Mouse (Mus musculus): ENCODE measurements around the gene Ccdc74a. TPM values are rescaled to one million over a fixed set of nuclear protein-coding genes. Genes with fewer than 3 reads are reported as not detected.

The Ccdc74a gene
- polyA plus RNA-seq, 1 experiment from 2014 or later: 5.6 TPM

DNA sequence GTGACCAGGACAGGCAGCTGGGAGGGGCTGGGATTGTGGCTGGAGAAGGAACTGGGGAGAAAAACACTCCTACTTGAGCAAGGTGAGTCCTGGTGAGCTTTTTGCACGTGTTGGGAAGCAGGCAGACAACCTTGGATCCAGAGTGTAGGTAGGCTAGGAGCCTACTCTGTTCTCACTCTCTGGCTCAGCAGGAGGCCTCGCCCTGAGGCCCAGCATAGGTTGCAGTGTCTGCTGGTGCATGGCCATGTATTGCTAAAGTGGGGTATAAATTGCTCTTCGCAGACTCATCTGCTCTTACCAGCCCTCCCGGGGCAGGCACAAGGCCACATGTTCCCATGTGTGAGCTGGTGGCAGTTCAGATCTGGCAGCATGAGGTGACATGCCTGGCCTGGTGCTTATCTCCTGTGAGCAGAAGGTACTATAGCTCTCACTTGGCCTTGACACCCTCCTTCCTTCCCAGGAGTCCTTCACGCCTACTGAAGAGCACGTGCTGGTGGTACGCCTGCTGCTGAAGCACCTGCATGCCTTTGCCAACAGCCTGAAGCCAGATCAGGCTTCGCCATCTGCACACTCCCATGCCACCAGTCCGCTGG lies 8.1 kb upstream of the Ccdc74a start:
- H3K27me3 ChIP-seq (ENCODE audit: control insufficient read depth, insufficient read depth, low read length): no peaks in the 10 kb centered on the region
- no peak overlapping the region for H3K27ac ChIP-seq (ENCODE audit: low read length)
- no peaks in the 10 kb centered on the region for H3K4me1 ChIP-seq (ENCODE audit: control insufficient read depth, insufficient read depth, low read length)
- ATAC-seq (ENCODE audit: insufficient number of reproducible peaks, insufficient read depth, low FRiP score, low read depth): peak; percentile 73; the same call in 1 of the 2 replicates
- no peak overlapping the region for H3K4me2 ChIP-seq (replicated peaks; ENCODE audit: low read depth, low read length)
- H3K4me3 ChIP-seq (ENCODE audit: low read depth, low read length): no peak overlapping the region
- peaks cover 64% of the 10 kb centered on the region for H3K36me3 ChIP-seq (ENCODE audit: control insufficient read depth, insufficient read depth, low read length)
- H3K9me3 ChIP-seq (ENCODE audit: control insufficient read depth, low read depth, low read length): no peaks in the 10 kb centered on the region
- no peak overlapping the region for H3K9ac ChIP-seq (replicated peaks; ENCODE audit: low read depth, low read length)
- WGBS: 87% methylated on average over 9 of the region's 9 CpGs

DNA sequence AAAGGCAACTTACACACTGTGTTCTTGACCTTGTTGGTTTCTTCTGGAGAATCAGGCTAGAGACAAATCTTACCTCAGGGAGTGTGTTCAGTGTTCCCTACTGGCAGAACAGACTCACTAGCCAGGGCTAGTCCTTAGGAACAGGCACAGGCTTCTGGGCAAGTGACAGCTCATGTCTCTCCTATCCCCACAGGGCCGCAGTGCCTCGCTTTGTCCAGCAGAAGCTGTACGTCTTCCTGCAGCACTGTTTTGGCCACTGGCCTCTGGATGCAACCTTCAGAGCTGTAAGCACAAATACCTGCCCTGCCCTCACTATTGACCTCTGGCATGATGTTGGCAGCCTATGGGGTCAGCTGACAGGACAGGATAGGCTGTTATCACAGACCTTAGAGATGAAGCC lies 7.2 kb upstream of the Ccdc74a start:
- Histone ChIP-seq H3K4me3 (ENCODE audit: low read depth, low read length) (no peak overlapping the region), H3K4me2 (replicated peaks; ENCODE audit: low read depth, low read length) (no peak overlapping the region), H3K9ac (replicated peaks; ENCODE audit: low read depth, low read length) (no peak overlapping the region), H3K27ac (ENCODE audit: low read length) (no peak overlapping the region), H3K36me3 (ENCODE audit: control insufficient read depth, insufficient read depth, low read length) (peaks cover 55% of the 10 kb centered on the region), H3K9me3 (ENCODE audit: control insufficient read depth, low read depth, low read length) (no peaks in the 10 kb centered on the region), H3K4me1 (ENCODE audit: control insufficient read depth, insufficient read depth, low read length) (no peaks in the 10 kb centered on the region), H3K27me3 (ENCODE audit: control insufficient read depth, insufficient read depth, low read length) (no peaks in the 10 kb centered on the region)
- 94% methylated on average over 3 of the region's 3 CpGs for WGBS
- no peak for ATAC-seq (ENCODE audit: insufficient number of reproducible peaks, insufficient read depth, low FRiP score, low read depth)

DNA sequence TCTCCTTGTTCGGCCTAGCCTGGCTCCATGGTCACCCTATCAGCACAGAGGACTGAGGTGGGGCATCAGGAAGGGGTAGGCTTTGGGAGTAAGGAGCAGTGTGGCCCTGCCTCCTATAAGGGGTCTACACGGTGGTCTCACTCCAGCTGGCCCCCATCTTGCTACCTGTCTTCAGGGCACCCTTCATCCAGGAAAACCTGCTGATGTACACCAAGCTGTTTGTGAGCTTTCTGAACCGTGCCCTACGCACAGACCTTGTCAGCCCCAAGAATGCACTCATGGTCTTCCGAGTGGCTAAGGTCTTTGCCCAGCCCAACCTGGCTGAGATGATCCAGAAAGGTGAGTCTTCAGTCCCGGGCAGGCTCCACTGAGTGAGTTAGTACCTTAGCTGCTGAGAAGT lies 6.3 kb upstream of the Ccdc74a start:
- no peak overlapping the region for H3K9ac ChIP-seq (replicated peaks; ENCODE audit: low read depth, low read length)
- H3K9me3 ChIP-seq (ENCODE audit: control insufficient read depth, low read depth, low read length): no peaks in the 10 kb centered on the region
- WGBS: 93% methylated on average over 6 of the region's 6 CpGs
- ATAC-seq (ENCODE audit: insufficient number of reproducible peaks, insufficient read depth, low FRiP score, low read depth): no peak
- H3K4me2 ChIP-seq (replicated peaks; ENCODE audit: low read depth, low read length): no peak overlapping the region
- peaks cover 51% of the 10 kb centered on the region for H3K36me3 ChIP-seq (ENCODE audit: control insufficient read depth, insufficient read depth, low read length)
- H3K4me3 ChIP-seq (ENCODE audit: low read depth, low read length): no peak overlapping the region
- H3K4me1 ChIP-seq (ENCODE audit: control insufficient read depth, insufficient read depth, low read length): no peaks in the 10 kb centered on the region
- H3K27me3 ChIP-seq (ENCODE audit: control insufficient read depth, insufficient read depth, low read length): no peaks in the 10 kb centered on the region
- H3K27ac ChIP-seq (ENCODE audit: low read length): no peak overlapping the region

DNA sequence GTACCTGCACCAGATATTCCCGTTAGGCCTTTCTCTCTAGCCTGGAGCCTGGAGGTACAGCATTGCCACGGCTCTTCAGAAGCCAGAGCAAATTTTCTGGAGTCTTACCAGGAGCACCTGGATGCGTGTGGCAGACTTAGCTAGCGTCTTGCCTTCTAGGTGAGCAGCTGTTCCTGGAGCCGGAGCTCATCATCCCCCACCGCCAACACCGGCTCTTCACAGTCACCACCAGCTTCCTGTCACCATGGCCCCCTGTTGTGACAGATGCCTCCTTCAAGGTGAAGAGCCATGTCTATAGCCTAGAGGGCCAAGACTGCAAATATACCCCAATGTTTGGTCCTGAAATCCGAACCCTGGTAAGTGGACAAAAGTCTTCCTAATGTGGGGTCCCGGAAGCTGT lies 5.6 kb upstream of the Ccdc74a start:
- no peak for ATAC-seq (ENCODE audit: insufficient number of reproducible peaks, insufficient read depth, low FRiP score, low read depth)
- Histone ChIP-seq H3K9me3 (ENCODE audit: control insufficient read depth, low read depth, low read length) (no peaks in the 10 kb centered on the region), H3K27me3 (ENCODE audit: control insufficient read depth, insufficient read depth, low read length) (no peaks in the 10 kb centered on the region), H3K4me1 (ENCODE audit: control insufficient read depth, insufficient read depth, low read length) (no peaks in the 10 kb centered on the region), H3K4me3 (ENCODE audit: low read depth, low read length) (no peak overlapping the region), H3K27ac (ENCODE audit: low read length) (no peak overlapping the region), H3K36me3 (ENCODE audit: control insufficient read depth, insufficient read depth, low read length) (peaks cover 50% of the 10 kb centered on the region), H3K9ac (replicated peaks; ENCODE audit: low read depth, low read length) (no peak overlapping the region), H3K4me2 (replicated peaks; ENCODE audit: low read depth, low read length) (no peak overlapping the region)
- 93% methylated on average over 9 of the region's 9 CpGs for WGBS

DNA sequence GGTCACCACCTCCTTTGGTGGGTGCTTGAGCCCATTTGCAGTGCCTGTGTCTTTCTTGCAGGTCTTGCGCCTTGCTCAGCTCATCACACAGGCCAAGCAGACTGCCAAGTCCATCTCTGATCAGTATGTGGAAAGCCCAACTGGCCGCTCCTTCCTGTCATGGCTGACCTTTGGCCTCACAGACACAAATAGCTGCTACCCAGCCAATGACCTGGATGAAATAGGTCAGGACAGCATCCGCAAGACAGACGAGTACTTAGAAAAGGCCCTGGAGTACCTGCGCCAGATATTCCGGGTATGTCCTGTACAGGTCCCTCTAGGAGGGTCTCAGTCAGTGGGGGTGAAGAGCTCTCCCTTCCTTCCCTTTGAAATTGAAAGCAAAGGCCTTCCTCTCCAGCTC lies 5.0 kb upstream of the Ccdc74a start:
- no peak for ATAC-seq (ENCODE audit: insufficient number of reproducible peaks, insufficient read depth, low FRiP score, low read depth)
- 78% methylated on average over 6 of the region's 6 CpGs for WGBS
- Histone ChIP-seq H3K9me3 (ENCODE audit: control insufficient read depth, low read depth, low read length) (no peaks in the 10 kb centered on the region), H3K4me3 (ENCODE audit: low read depth, low read length) (no peak overlapping the region), H3K4me1 (ENCODE audit: control insufficient read depth, insufficient read depth, low read length) (no peaks in the 10 kb centered on the region), H3K27me3 (ENCODE audit: control insufficient read depth, insufficient read depth, low read length) (no peaks in the 10 kb centered on the region), H3K27ac (ENCODE audit: low read length) (no peak overlapping the region), H3K4me2 (replicated peaks; ENCODE audit: low read depth, low read length) (no peak overlapping the region), H3K9ac (replicated peaks; ENCODE audit: low read depth, low read length) (no peak overlapping the region), H3K36me3 (ENCODE audit: control insufficient read depth, insufficient read depth, low read length) (peaks cover 45% of the 10 kb centered on the region)

DNA sequence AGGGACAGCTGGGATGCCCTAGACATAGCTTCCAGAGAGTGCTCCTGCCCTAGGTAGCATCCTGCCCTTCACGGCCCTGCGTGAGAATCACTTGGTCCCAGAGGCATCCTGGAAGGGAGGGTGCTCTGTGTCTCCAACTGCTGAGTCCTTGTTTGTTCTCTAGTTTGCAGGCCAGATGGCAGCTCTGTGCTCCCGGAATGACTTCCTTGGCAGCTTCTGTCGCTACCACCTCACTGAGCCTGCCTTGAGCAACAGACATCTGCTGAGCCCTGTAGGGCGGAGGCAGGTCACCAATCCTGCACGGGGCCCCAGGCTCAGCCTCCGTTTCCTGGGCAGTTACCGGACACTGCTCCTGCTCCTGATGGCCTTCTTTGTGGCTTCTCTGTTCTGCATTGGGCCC lies 4.0 kb upstream of the Ccdc74a start:
- peaks cover 43% of the 10 kb centered on the region for H3K36me3 ChIP-seq (ENCODE audit: control insufficient read depth, insufficient read depth, low read length)
- WGBS: 89% methylated on average over 8 of the region's 8 CpGs
- H3K27me3 ChIP-seq (ENCODE audit: control insufficient read depth, insufficient read depth, low read length): no peaks in the 10 kb centered on the region
- 0 out of 2 replicates have a peak, but pooled peaks cover 6% of the 10 kb centered on the region for H3K4me1 ChIP-seq (ENCODE audit: control insufficient read depth, insufficient read depth, low read length)
- H3K9ac ChIP-seq (replicated peaks; ENCODE audit: low read depth, low read length): no peak overlapping the region
- no peak overlapping the region for H3K4me3 ChIP-seq (ENCODE audit: low read depth, low read length)
- no peak overlapping the region for H3K27ac ChIP-seq (ENCODE audit: low read length)
- ATAC-seq (ENCODE audit: insufficient number of reproducible peaks, insufficient read depth, low FRiP score, low read depth): no peak
- no peak overlapping the region for H3K4me2 ChIP-seq (replicated peaks; ENCODE audit: low read depth, low read length)
- no peaks in the 10 kb centered on the region for H3K9me3 ChIP-seq (ENCODE audit: control insufficient read depth, low read depth, low read length)

DNA sequence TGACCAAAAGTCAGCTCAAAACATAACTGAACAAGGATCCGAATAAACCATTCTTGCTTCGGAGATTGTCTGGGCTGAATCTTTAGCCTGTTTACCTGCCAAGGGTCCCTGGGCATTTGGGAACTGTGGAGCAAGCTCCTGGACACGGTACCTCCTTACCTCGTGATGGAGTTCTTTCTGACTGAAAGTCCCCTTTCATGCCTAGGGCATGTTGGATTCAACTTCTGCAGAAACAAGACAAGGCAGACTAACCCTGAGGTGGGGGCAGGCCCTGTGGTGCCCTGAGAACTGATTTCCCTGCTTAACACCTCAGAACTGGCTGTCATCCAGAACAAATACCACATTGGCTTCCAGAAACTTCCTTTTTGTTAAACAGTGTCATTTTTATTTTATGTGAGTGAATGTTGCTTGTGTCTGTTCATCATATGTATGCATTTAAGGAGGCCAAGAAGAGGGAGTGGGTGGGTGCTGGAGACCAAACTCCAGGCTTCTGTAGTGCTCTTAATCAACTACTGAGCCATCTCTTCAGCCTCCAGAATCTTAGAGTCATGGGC lies 2.8 kb upstream of the Ccdc74a start:
- WGBS: 83% methylated on average over 4 of the region's 4 CpGs

DNA sequence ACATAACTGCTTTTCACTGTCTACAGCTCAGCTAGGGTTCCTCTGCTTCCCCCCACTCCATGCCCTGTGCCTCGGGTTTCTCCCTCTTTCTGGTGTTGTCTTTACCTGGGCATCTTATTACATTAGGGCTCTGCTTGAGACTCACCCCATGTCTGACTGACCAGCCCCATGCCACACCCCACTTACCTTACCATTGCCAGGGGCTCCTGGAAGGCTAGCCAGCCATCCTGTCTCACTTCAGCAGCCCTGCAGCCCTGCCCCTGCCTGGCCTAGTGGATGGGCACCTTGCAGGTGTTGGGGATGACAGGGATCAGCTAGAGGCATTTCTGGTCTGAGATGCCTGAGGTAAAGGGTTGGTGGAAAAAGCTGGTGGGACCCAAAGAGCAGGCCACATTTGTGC lies 886 bp downstream of the Ccdc74a start:
- 0 out of 2 replicates have a peak, but pooled peaks cover 6% of the 10 kb centered on the region for H3K4me1 ChIP-seq (ENCODE audit: control insufficient read depth, insufficient read depth, low read length)
- H3K27me3 ChIP-seq (ENCODE audit: control insufficient read depth, insufficient read depth, low read length): no peaks in the 10 kb centered on the region
- peak overlapping the region; percentile 86 for H3K4me2 ChIP-seq (replicated peaks; ENCODE audit: low read depth, low read length)
- H3K9me3 ChIP-seq (ENCODE audit: control insufficient read depth, low read depth, low read length): no peaks in the 10 kb centered on the region
- 22% methylated on average over 1 of the region's 1 CpGs for WGBS
- no peak overlapping the region for H3K27ac ChIP-seq (ENCODE audit: low read length)
- no peak for ATAC-seq (ENCODE audit: insufficient number of reproducible peaks, insufficient read depth, low FRiP score, low read depth)
- peak overlapping the region; percentile 44; the same call in 1 of the 2 replicates for H3K4me3 ChIP-seq (ENCODE audit: low read depth, low read length)
- no peak overlapping the region for H3K9ac ChIP-seq (replicated peaks; ENCODE audit: low read depth, low read length)
- peaks cover 17% of the 10 kb centered on the region for H3K36me3 ChIP-seq (ENCODE audit: control insufficient read depth, insufficient read depth, low read length)

More for the DNA sequence above, 2.8 kb upstream of the Ccdc74a start:
- no peak overlapping the region for H3K4me3 ChIP-seq (ENCODE audit: low read depth, low read length)
- no peak for ATAC-seq (ENCODE audit: insufficient number of reproducible peaks, insufficient read depth, low FRiP score, low read depth)
- 0 out of 2 replicates have a peak, but pooled peaks cover 6% of the 10 kb centered on the region for H3K4me1 ChIP-seq (ENCODE audit: control insufficient read depth, insufficient read depth, low read length)
- H3K36me3 ChIP-seq (ENCODE audit: control insufficient read depth, insufficient read depth, low read length): peaks cover 38% of the 10 kb centered on the region
- H3K9ac ChIP-seq (replicated peaks; ENCODE audit: low read depth, low read length): no peak overlapping the region
- no peaks in the 10 kb centered on the region for H3K9me3 ChIP-seq (ENCODE audit: control insufficient read depth, low read depth, low read length)
- no peak overlapping the region for H3K4me2 ChIP-seq (replicated peaks; ENCODE audit: low read depth, low read length)
- H3K27ac ChIP-seq (ENCODE audit: low read length): no peak overlapping the region
- no peaks in the 10 kb centered on the region for H3K27me3 ChIP-seq (ENCODE audit: control insufficient read depth, insufficient read depth, low read length)

Data from stomach, embryonic 14.5 days (tissue).